Mouse (Mus musculus) gastrocnemius, adult 2 months (tissue): ENCODE measurements at regions not wholly inside any gene's neighbourhood (a gene's known extent, or its start where the extent isn't known, plus 50 kb on each side); places are given as distances from the start of the nearest gene placed in this dataset.

Source experiments
- DNase-seq: peaks from one replicate; pipeline ENCODE4 v3.0.0; 2022
- H3K27ac ChIP-seq: fragments of 200-600 bp; 2 replicates; pipeline ENCODE4 v1.8.1; 2022; ENCODE audit warnings: mild to moderate bottlenecking
- H3K4me3 ChIP-seq: fragments of 200-600 bp; 2 replicates; pipeline ENCODE4 v1.8.1; 2022; ENCODE audit warnings: mild to moderate bottlenecking, moderate library complexity
- CTCF ChIP-seq: fragments of 200-600 bp; IDR thresholded peaks from 2 replicates; pipeline ENCODE4 v1.8.1; 2022; ENCODE audit warnings: antibody characterized with exemption, mild to moderate bottlenecking, moderate library complexity
- intact Hi-C: fragments of 180-260 bp; cut with DNase I; formaldehyde crosslinking; loops from one replicate; pipeline ENCODE4 v1.15.1; 2025

DNA sequence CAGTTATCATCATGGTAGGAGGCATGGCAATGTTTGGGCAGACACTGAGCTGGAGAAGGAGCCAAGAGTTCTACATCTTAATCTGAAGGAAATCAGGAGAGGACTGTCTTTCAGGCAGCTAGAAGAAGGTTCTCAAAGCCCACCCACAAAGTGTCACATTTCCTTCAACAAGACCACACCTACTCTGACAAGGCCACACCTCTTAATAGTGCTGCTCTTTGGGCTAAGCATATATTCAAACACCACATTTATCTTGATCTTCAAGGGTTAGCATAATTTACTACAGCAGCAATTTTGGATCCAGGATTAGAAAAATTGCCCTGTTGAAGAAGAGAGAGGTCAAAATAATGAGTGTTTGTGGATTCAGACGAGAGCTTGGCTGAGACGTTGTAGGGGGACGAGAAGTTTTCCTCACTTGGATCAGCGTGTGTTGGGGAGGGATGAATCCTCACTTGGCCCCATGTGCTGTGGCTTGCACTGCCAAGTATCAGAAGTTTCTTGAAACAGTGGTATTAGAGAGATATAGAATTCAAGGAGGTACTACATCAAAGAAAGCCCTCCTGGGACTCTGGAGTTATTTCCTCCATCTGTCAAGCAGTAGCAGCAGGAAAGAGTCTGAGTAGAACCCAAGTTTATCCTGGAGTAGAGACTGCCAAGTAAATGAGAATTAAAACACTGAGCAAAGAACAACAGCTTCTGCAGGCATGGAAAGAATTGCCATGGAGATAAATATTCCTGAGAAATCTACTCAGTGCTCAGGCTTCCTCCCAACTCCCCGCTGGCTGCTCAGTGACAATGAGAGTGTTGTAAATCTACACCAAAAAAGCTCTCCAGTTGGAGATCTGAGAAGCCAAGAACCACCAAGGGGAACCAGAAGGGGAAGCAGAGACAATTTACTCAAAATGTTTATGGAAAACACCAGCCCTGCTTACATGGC, 549.3 kb downstream of the Dhx35 start:
- Histone ChIP-seq H3K27ac (no peak overlapping the region), H3K4me3 (no peak overlapping the region)
- intact Hi-C loops: no loop called here
- no peak for DNase-seq
- TF ChIP-seq CTCF: no peak

DNA sequence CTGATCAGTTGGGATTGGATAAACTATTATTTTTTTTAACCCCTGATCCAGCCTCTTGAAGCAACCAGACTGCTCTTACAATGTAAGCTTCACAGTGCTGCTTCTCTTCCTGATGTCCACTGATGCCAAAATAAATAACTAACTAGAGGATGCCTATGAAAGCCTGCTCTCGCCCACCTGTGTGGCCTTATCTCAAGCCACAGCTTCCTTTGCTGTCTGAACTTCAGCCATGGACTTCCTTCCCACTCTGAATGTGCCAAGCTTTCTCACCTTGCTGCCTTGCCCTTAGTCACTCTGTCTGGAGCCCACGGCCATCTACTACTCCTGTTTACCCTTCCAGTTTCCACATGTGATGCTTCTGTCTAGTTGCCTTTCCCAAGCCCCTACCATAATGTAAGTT, 559.6 kb downstream of the Dhx35 start:
- no peak overlapping the region for H3K27ac ChIP-seq
- DNase-seq: no peak
- no peak overlapping the region for H3K4me3 ChIP-seq
- TF ChIP-seq CTCF: no peak
- intact Hi-C loops: no loop called here

DNA sequence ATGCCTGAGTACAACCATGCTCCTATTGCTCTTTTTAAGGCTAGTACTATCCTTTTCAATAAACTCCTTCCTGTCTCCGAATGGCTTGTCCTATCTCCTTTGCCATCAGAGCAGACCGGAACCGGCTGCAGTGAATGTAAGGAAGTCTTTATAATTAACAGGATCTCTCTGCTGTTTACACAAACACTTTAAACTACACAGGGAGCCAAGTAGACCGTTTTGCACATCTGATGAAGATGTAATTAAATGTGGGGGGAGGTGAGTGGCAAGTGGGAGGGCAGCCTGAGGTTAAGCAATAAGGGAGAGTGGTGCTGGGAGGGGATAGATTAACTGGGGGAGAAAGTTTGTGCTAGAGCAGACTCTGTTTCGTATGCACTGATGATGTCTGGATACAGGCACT, 561.9 kb downstream of the Dhx35 start:
- no peak for TF ChIP-seq CTCF
- intact Hi-C loops: no loop called here
- no peak overlapping the region for H3K27ac ChIP-seq
- no peak overlapping the region for H3K4me3 ChIP-seq
- DNase-seq: no peak

DNA sequence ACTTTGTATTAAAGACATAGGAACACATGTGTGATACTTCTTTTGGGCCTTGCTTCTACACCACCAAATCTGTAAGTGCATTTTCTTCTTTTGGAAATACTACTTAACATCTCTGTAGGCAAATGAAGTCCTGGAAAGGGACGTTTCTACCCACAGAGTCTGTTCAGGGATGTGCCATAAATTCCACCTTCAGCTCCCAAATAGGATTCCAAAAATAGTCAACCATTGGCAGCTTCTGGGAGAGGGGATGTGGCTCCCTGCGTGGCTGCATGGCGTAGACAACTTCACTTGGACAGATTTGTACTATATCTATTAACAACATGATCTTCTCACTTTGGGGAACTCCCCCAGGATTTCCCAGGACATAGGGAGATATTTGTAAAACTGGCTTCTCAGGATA, 566.8 kb downstream of the Dhx35 start:
- intact Hi-C loops: no loop called here
- no peak for TF ChIP-seq CTCF
- Histone ChIP-seq H3K4me3 (no peak overlapping the region), H3K27ac (no peak overlapping the region)
- DNase-seq: no peak

DNA sequence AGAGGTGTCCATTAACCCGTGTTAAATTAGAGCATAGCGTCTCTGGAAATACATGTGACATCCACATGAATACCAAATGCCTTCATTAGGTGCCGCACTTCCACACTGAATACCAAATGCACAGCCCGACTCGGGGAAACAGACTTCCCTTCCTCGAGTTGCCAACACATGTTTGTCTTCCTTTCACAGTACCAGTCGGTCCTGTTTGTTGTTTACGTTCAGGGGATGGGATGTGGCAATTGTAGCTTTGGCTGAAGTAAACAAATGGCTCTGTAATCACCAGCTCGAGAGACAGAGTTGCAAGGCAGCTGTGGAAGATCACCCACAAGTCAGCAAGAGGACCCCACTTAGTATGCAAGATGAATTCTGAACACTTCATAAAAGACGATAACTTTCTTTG, 598.3 kb downstream of the Dhx35 start:
- TF ChIP-seq CTCF: no peak
- Histone ChIP-seq H3K27ac (no peak overlapping the region), H3K4me3 (no peak overlapping the region)
- no peak for DNase-seq
- intact Hi-C loops: no loop called here

DNA sequence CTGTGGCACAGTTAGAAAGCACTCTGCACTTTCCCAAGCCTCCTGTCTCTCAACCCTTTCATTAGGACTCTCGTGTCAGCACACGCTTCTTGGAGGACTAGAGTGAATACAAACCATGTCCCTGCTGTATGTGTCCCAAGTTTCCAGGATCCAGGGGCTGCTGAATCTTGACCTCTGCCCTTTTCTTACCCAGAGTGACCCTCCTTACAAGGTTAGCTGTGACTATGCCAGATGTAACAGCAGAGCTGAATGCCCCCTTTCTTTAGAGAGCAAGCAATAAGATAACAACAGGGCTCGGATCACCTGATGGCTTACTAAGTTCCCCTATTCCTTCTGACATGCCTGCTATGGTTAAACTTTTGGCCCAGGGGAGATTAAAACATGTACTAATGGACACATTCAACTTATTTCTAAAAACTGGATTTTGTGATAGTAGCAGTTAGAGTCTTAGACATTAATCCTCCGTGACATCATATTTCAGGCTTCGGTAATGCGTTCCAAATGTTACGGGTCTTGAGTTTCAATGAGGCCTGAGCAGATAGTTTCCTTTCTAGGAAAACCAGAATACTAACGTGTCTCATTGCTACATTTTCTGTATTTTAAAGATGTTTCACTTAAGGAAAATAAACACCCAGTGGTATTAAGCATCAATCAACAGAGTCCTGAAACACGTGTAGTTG, 607.0 kb downstream of the Dhx35 start:
- no peak for DNase-seq
- no peak for TF ChIP-seq CTCF
- intact Hi-C loops: no loop called here
- H3K4me3 ChIP-seq: no peak overlapping the region
- no peak overlapping the region for H3K27ac ChIP-seq

DNA sequence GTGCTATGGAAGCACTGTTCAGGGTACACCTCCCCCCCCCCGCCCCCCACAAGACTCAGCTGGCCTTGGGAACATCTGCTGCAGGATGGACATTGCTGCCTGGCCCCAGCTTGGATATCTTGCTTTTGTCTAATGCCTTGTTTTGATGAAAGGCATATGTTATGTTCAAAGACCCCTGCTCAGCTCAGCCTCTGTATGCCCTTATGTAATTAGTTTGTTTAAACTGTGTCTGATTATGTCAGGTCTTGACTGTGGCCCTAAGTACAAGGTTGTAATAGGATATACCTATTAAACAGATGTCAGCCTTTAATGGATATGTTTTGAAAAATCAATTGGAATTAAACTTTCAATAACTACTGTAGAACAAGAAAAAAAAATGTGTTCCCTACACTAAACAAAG, 610.3 kb downstream of the Dhx35 start:
- Histone ChIP-seq H3K27ac (no peak overlapping the region), H3K4me3 (no peak overlapping the region)
- no peak for TF ChIP-seq CTCF
- DNase-seq: no peak
- intact Hi-C loops: no loop called here

DNA sequence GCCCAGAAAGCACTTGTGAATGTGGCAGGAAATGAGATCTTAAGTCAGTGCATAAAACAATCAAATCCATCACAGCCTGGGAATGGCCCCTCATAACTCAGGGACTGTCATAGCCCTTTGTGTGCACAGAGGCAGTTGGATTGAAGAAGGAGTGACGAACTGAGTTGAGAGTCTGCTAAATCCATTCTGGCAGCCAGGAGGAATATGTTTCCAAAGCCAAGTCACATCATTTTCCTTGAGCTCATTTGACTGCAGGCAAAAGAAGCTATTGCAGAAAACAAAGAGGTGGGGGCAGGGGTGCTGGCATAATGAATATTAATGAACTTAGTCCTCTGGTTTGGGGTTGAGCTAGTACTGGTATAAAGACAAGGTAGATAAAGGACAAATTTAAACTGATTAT, 620.0 kb downstream of the Dhx35 start:
- intact Hi-C loops: no loop called here
- Histone ChIP-seq H3K4me3 (no peak overlapping the region), H3K27ac (no peak overlapping the region)
- no peak for TF ChIP-seq CTCF
- DNase-seq: no peak

DNA sequence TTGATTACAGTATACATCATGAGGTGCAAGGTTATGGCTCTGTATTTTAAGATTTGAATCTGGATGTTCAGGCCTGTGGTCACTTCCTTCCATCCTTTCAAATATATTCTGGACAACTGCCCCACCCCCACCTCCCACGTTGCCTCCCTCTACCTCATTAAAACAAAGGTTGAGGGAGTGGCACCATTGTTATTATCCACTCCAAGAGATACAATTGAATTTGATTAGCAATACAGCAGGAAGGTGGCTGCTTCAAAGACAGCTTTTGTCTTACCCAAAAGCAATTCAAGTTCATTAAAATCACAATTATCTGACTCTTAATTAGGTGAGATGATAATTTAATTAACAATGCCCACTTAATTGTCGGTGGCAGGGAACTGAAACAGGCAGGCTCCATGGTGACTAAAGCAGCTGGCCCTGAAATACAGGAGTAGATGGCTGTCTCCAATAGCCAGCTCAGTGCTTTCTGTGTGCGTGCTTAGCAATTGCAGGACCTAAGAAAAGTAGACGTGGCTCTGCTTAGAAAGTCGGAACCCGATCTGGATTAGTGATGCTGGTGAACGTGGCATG, 623.8 kb downstream of the Dhx35 start:
- intact Hi-C loops: no loop called here
- H3K4me3 ChIP-seq: no peak overlapping the region
- no peak for TF ChIP-seq CTCF
- no peak for DNase-seq
- no peak overlapping the region for H3K27ac ChIP-seq

DNA sequence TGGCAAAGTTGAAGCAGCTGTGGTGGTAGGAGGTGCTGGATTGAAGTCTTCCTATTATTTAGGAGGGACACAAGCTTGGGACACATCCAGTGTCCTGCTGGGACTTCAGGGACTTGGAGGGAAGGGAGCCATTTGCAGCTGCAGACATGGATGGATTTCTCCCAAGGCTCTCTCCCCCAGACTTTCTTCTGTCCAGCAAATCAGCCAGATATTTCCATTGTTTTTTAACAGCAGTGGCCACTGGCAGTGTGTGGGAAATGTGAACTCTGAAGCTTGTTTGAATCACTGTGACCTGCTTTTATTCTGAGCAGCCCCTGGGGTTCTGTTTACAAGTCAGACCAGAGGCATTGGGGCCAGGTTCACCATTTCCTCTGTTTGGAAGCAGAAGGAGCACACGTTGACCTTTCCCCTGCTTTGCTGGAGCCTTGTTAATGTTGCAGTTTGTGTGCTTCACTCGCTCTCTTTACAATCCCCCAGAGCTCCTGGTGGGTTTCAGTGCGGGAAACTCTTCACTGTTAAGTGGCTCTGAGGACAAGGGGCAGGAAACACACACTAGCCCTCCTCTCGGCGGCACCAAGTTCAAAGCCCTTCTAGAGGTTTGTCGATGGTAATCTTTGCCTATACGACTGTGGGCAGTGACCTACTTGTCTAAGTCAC, 627.8 kb downstream of the Dhx35 start:
- Histone ChIP-seq H3K27ac (peak overlapping the region; percentile 43), H3K4me3 (no peak overlapping the region)
- intact Hi-C loops: no loop called here
- peak; percentile 63 for DNase-seq
- TF ChIP-seq CTCF: no peak

DNA sequence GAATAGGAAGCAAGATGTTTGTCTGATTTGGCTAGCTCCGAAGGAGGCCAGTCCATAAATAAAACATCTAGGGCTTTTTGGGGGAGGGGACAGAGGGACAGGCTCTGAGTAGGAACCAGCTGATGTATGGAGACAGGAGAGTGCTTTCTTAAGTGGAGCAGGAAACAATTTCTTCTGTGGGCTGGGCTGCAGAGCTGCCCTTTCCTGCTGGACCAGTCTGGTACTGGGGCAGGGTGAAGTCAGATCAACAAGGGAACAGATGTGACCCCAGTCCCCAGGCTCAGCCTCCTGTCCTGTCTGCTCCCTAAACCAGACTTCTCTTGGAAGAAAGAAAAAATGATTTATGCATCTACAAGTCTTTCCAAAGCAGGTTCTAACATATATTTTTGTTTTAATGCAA, 633.6 kb downstream of the Dhx35 start:
- no peak for DNase-seq
- intact Hi-C loops: no loop called here
- H3K4me3 ChIP-seq: no peak overlapping the region
- TF ChIP-seq CTCF: no peak
- H3K27ac ChIP-seq: no peak overlapping the region

DNA sequence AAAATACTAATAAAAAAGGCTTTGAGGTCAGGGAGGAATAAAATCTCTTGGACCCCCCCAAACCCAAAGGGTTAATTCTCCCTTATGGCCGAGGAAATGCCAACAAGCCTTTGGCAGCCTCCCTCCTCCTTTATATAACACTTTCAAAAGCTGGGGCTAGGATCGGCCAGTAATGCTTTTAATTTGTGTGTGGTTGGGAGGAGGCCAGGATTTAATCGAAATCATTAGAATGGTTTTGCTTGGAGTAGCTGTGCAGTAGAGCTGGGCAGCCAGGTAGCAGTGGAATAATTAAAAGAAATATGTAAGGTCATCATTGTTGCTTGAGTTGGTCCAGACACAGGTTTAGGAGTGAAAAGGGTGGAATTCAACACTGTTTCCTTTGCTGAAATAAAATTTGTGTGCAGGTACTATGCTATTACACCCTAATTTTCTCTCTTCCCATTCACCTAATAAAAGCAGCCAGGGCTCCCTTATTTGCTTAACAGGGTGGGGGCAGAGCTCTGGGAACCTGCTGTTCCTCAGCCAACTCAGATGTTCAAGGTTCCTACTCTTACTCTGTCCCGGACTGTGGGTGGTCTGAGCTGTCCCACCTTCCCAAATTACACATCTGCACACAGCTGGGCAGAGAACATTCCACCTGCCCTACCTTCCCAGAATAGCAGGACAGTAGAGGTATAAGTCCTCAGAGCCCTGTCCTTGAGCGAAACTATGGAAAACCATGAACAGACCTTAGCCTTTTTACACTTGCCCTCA, 636.1 kb downstream of the Dhx35 start:
- H3K4me3 ChIP-seq: no peak overlapping the region
- TF ChIP-seq CTCF: no peak
- no peak overlapping the region for H3K27ac ChIP-seq
- no peak for DNase-seq
- intact Hi-C loops: no loop called here
